Mouse (Mus musculus) CD4-positive helper T cell, adult 2 months (primary cell): ENCODE results near the gene Hhat.

Experiments used
- DNase-seq: peaks from one replicate; pipeline ENCODE4 v3.0.0-alpha.2; 2012; ENCODE audit warnings: low read depth, missing footprints, low spot score

Gene Hhat

DNA sequence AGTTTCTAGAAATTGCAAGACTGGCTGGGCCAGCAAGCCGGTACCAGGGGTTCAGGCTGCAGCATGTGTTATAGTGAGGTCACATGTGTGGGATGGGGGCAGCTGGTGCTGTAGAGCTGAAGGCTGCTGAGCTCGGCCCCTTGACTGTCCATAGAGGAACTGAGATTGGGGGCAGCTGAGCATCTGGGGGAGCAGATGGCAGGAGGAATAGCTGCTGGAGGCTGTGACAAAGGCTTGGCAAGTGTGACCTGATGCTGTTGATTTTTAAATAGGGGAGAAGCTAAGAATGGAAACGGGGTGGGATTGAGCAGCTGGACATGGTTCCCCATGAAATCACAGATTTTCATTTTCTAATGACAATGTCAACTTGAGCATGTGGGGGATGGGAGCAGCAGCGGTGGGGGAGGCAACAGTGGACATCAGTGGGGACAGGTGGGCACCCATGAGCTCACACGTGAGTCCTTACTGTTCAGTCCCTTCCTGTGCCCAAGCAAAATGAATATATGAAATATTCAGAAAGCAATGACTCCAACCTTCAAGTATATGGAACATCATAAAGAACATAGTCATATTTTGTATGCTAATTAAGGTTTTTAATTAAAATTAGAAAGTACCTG is 212.9 kb downstream of the Hhat start:
- DNase-seq = no peak

DNA sequence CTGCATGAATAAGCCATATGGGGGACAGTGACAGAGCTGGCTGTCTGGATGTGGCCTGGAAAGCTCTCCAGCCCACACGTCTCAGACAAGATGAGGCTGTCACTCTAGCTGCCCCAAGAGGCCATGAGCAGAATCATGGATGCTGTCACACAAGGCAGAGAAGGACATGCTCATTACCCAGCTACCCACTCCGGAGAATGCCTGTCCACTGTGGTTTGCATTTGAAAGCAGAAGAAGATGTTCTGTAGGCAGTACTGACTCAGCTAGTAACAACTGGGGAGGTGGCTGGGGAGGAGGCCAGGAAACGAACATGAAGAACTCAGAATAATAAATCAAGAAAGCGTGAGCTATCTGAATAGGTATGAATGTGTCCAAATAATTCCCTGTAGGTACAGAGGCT is 215.5 kb downstream of the Hhat start:
- no peak for DNase-seq

- DNase-seq = no peak
Measured at GRCm38 (mm10) chr1:192550561-192550960, 220.5 kb downstream of the Hhat start.

DNA sequence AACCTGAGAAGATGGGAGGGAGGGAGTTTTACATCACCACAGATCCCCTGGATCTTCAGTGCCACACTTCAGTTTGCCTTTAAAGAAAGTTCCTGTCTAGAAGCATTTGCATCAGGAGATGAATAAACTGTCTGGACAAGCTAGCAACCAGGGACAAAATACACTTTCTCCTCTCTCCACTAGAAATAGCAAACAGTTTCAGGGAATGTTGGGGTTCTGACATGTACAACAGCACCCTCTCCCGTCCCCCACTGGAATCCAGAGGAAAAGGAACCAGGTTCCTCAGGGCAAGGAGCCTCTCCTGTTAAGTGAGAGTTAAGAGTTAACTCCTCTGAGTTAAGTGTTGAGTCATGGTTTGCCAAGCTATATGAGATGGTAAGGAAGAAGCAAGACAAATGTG is 224.2 kb downstream of the Hhat start:
- DNase-seq = no peak

GRCm38 (mm10) chr1:192544901-192545300 is 226.1 kb downstream of the Hhat start:
- no peak for DNase-seq

- no peak for DNase-seq
Measured at GRCm38 (mm10) chr1:192544091-192544490, 226.9 kb downstream of the Hhat start.

DNA sequence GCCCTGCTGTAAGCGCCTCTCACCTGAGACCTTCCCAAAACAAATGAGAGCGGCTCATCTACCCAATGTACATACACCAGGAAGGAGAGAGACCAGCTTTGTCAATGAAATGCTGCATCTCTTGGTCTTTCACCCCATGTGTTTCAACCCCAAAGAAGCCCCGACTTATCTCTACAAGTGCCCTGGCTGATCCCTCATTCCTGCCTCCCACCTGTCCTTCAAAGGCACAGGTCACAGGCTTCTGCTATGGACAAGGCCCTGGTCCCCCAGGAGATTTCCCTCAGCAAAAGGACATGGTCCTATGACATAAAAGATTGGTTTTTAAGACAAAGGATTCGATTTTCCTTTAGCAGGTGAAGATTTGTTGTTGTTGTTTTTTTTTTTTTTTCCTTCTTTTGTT is 227.3 kb downstream of the Hhat start:
- no peak for DNase-seq

DNA sequence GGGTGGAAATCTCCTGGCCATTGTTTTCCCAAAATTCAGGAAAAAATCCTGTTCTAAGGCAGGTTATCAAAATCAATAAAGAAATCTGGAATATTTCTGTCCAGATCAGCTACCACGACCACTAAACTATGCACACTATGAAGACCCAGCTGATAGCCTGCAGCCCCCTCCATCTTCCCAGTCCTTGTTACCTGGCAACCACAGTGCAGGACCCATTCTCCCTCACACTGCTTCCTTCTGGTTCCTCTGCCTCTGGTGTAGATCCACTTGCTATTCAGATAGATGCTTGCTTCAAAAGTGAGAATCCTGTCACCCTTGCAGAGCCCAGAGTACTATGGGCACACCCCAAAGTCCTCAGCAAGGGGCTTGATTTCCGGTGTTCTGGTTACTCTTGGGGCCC is 228.9 kb downstream of the Hhat start:
- DNase-seq = no peak

DNA sequence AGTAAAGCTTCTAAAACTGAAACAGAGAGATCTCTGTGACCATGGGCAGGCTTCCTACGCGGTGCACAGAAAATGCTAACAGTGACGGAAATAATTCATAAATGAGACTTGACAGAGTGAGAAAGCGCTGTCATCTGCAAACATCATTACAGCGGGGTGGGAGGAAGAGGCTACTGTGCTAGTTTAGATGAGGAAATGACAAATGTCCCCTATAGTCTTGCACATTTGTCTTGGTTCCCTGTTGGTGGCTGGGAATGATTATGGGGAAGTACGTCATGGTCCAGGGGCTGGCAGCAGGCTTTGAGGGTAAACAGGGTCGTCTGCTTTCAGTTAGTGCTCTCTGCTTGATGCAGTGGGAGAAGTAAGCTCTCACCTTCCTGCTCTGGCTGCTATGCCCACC is 233.9 kb downstream of the Hhat start:
- peak; percentile 26 for DNase-seq

DNA sequence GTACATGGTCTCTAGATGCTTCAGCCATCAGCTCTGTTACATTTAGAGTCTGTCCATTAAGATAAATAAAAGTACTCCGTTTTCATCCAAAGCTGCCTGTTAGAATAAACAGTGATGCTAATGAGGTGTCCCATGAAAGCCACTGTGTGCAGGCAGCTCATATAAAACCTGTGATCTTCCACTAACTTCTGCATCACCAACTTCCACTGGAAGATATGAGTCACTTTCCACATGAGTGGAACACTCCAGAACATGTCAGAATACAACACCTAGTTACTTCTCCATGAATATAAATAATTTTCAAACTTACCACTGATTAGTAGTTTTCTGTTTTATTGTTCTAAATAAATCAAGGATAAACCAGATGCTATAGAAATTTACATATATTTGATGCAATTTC is 234.6 kb downstream of the Hhat start:
- peak; percentile 42 for DNase-seq

DNA sequence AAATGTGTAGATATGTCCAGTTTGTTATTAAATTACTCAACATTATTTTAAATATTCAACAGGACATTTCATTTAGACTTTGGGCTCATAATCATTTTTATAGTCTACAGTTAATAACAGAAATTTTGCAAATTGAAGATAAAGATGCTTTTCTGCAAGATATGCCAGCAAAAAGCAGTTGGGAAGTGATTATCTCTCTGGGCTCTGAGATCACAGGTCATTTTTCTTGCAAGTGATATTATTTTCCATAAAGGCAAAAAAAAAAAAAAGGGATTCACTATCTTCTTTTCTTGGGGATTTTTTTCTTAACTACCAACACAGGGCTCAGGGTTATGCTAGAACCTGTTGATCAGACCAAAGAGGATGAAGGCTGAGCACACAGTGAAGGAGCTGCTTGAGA is 238.0 kb downstream of the Hhat start:
- no peak for DNase-seq

DNA sequence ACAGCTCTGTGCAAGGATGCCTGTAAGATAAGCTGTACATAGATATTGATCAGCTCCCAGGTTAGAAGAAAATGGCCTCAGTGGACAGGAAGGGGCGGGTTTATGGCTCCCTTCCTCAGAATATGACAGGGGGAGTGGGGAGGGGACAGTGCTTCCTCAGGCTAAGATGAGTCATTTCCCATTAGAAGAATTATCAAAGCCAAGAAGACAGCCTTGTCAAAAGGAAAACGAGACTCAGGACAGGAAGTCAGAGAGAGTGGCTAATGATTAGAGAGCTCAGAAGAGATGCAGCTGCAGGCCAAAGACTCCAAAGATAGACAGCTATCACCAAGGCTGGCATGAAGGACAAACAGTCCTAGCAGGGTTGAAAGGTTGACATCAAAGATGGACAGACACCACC is 238.8 kb downstream of the Hhat start:
- no peak for DNase-seq

DNA sequence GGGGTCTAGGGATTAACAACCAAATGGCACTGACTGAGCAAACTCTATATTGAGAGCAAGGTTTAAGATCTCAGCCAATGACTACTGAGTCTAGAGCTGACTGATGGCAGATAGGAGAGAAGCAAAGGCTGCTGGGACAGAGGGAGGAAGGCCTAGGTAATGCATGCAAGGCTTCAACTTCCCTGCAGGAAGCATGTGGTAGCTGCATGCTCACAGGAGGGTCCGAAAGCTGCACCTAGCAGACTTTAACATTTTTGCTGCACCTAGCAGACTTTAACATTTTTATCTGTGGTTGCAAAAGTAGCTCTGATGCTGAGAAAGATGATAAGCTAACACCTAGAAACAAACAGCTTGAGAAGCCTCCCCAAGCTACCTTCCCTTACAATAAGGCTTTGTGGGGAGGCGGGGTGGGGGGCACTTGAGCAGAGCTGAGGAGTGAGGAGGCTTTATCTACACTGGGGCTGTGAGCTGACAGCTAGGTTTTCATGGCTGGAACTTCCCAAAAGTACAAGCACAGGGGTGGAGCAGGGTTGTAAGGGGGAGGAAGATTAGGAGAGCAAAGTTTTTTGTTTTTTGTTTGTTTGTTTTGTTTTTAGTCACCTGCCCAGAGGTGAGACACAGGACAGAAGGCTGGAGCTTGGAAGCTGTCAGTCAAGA is 239.4 kb downstream of the Hhat start:
- DNase-seq = no peak

GRCm38 (mm10) chr1:192525711-192526350 is 245.2 kb downstream of the Hhat start:
- DNase-seq = no peak

- DNase-seq = no peak
Measured at GRCm38 (mm10) chr1:192522376-192523178, 248.4 kb downstream of the Hhat start.

- no peak for DNase-seq
Measured at GRCm38 (mm10) chr1:192520836-192521435, 250.1 kb downstream of the Hhat start.

DNA sequence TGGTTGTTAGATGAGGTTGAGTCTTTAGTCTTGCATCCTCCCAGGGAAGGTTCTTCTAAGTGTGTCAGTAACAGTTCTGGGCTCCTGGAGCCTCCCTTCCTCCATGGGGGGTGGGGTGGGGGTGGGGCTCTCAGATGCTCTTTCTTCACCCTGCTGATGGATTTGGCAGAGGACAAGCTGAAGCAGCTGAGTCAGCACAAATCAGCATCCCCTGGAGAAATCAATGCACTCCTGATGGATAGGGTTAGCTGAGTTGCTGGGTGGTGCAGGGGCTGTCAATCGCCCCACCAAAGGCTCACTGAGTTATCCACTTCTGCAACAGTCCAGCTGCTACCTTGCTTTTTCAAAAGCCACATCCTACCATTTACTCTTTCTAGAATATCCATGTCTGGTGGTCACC is 251.3 kb downstream of the Hhat start:
- DNase-seq = no peak

GRCm38 (mm10) chr1:192515373-192515772 is 255.7 kb downstream of the Hhat start:
- no peak for DNase-seq

DNA sequence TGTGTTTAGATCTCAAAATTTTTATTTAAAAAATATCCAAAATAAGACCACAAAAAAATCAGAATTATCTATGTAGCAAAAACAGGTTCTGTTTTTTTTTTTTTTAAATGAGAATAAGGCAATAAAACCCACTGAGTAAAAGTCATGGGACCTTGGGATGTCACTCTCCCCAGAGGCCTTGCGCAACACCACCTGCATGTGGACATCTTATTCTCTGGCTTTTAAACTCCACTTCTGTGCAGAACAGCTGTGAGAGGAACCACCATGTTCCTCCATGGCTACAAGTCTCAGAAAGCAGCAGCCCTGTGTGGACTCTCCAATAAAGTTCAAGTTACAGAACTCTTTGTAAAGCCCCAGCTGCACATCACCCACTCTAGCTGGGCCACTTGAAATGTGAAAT is 258.2 kb downstream of the Hhat start:
- DNase-seq = no peak

- no peak for DNase-seq
Measured at GRCm38 (mm10) chr1:192503651-192504050, 267.4 kb downstream of the Hhat start.

DNA sequence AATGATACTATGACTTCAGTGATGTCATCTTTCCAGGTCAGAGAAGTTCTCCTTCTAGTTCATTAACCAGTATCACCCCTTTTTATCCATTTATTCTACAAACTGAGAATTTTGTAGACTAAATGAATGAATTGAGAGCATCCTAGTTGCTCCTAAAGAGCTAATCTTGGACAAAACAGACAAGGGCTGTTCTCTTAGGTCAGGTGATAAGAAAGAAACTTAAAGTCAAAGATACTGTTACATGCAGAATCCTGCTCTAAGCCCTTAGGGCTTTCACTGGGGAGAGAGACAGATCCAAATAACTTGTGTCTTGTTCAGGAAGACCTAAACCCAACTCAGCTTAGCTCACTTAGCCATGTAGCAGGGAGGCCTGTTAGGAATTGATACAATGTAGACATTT is 268.2 kb downstream of the Hhat start:
- no peak for DNase-seq

DNA sequence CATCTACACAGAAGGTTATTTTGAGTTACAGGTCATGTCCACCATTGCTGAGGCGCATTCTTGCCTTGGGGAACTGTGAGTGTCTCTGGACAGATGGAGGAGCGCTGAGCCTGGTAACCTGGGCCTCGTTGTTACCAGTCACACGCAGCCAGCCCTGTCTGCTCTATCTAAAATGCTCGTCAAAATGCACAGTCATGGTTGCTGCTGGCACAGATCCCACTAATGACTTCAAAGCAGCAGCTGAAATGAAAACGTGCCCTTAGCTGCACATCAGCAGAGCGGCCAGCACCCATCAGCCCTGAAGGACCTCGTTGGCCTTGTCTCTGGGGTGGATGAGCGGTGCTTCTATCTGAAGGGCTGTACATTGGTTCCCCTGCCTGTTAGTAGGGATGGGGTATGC is 269.0 kb downstream of the Hhat start:
- no peak for DNase-seq
